Mouse (Mus musculus): ENCODE results near the gene Gucy2f. TPM values are rescaled to one million over a fixed set of nuclear protein-coding genes. Genes with fewer than 3 reads are reported as not detected.

Gene Gucy2f
- polyA plus RNA-seq, 1 experiment from 2014 or later = not detected

- Histone ChIP-seq H3K27me3 (peaks cover 30% of the 10 kb centered on the region), H3K9ac (replicated peaks) (no peak overlapping the region), H3K4me1 (replicated peaks) (no peaks in the 10 kb centered on the region), H3K9me3 (no peaks in the 10 kb centered on the region), H3K36me3 (no peaks in the 10 kb centered on the region), H3K27ac (no peak overlapping the region), H3K4me3 (replicated peaks) (no peak overlapping the region), H3K4me2 (no peak overlapping the region)
- ATAC-seq (ENCODE audit: insufficient number of reproducible peaks, insufficient read depth, low FRiP score, low TSS enrichment, low read depth) = no peak
- WGBS = 79% methylated on average over 2 of the region's 2 CpGs
Observed at GRCm38 (mm10) chrX:142190355-142190754, 6.4 kb downstream of the Gucy2f start.

DNA sequence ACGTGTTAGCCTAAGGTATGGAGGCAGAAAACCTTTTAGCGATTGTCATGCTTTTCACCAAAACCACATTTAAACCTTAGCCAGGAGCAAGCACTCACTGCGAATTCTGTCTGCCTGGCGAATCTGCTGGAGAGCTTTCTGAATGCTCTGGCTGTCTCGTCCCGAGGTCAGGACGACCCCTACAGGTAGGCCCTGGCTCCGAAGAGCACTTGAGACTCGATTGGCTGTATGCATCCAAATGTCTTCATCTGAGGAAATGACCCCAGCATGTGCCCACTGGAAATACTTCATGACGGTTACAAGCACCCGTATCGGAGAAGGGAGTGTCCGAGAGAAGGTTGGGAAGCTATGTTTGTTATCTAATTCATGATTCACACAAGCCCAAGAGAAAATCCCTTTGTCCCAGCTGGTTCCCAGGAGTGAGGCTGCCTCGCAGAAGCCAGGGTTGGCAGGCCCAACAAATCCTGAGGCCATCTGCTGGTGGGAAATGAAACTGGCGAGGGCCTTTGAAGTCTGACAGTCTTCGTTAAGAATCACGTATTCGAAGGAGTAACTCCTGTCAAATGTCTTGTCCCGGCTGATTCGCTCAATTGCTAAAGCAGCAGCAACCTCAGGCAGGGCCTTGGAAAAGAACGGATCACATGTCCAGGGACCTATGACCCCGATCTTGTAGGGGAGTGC lies 7.6 kb downstream of the Gucy2f start:
- ATAC-seq (ENCODE audit: insufficient number of reproducible peaks, insufficient read depth, low FRiP score, low TSS enrichment, low read depth) = no peak
- Histone ChIP-seq H3K4me3 (replicated peaks) (no peak overlapping the region), H3K36me3 (no peaks in the 10 kb centered on the region), H3K27me3 (peaks cover 25% of the 10 kb centered on the region), H3K27ac (no peak overlapping the region), H3K4me2 (no peak overlapping the region), H3K4me1 (replicated peaks) (no peaks in the 10 kb centered on the region), H3K9me3 (no peaks in the 10 kb centered on the region), H3K9ac (replicated peaks) (no peak overlapping the region)
- WGBS = 38% methylated on average over 22 of the region's 22 CpGs

- WGBS = 70% methylated on average over 2 of the region's 2 CpGs
- Histone ChIP-seq H3K4me2 (no peak overlapping the region), H3K36me3 (no peaks in the 10 kb centered on the region), H3K9ac (replicated peaks) (no peak overlapping the region), H3K27me3 (peaks cover 17% of the 10 kb centered on the region), H3K9me3 (no peaks in the 10 kb centered on the region), H3K4me3 (replicated peaks) (no peak overlapping the region), H3K4me1 (replicated peaks) (no peaks in the 10 kb centered on the region), H3K27ac (no peak overlapping the region)
- no peak for ATAC-seq (ENCODE audit: insufficient number of reproducible peaks, insufficient read depth, low FRiP score, low TSS enrichment, low read depth)
Observed at GRCm38 (mm10) chrX:142182026-142182425, 14.7 kb downstream of the Gucy2f start.

- Histone ChIP-seq H3K9ac (replicated peaks) (no peak overlapping the region), H3K4me2 (no peak overlapping the region), H3K36me3 (no peaks in the 10 kb centered on the region), H3K4me3 (replicated peaks) (no peak overlapping the region), H3K9me3 (no peaks in the 10 kb centered on the region), H3K4me1 (replicated peaks) (no peaks in the 10 kb centered on the region), H3K27ac (no peak overlapping the region), H3K27me3 (peaks cover 32% of the 10 kb centered on the region)
- ATAC-seq (ENCODE audit: insufficient number of reproducible peaks, insufficient read depth, low FRiP score, low TSS enrichment, low read depth) = no peak
Observed at GRCm38 (mm10) chrX:142176981-142177380, 19.8 kb downstream of the Gucy2f start.

DNA sequence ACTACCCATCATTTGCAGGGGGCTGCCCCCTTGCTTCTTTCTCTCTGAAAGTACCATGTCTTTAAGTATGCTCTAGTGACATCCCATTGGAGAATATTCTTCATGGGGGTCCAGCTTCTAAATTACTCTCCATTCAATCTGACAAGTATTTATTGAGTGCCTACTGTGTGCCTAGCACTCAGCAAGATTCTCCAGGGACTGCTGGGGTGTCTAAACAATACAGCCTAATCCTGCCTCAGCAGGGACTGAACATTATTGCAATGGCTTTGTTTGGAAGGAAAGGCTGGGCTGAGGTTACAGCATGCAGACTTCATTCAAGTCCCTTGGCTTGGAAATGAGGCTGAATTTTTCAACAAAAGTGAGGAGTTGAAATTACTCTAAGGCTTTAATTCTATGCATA lies 81.0 kb downstream of the Gucy2f start:
- Histone ChIP-seq H3K36me3 (no peaks in the 10 kb centered on the region), H3K27me3 (peaks cover 34% of the 10 kb centered on the region)
- no peak for ATAC-seq (ENCODE audit: insufficient number of reproducible peaks, insufficient read depth, low FRiP score, low TSS enrichment, low read depth)

GRCm38 (mm10) chrX:142111236-142111635 lies 85.5 kb downstream of the Gucy2f start:
- ATAC-seq (ENCODE audit: insufficient number of reproducible peaks, insufficient read depth, low FRiP score, low TSS enrichment, low read depth) = no peak
- Histone ChIP-seq H3K9me3 (no peaks in the 10 kb centered on the region), H3K27me3 (peaks cover 52% of the 10 kb centered on the region), H3K4me2 (no peak overlapping the region), H3K9ac (replicated peaks) (no peak overlapping the region), H3K36me3 (no peaks in the 10 kb centered on the region), H3K4me3 (replicated peaks) (no peak overlapping the region), H3K27ac (no peak overlapping the region), H3K4me1 (replicated peaks) (no peaks in the 10 kb centered on the region)
- 59% methylated on average over 6 of the region's 6 CpGs for WGBS

More for the DNA sequence above, 81.0 kb downstream of the Gucy2f start:
- Histone ChIP-seq H3K4me1 (replicated peaks) (no peaks in the 10 kb centered on the region), H3K9ac (replicated peaks) (no peak overlapping the region), H3K9me3 (no peaks in the 10 kb centered on the region), H3K27ac (no peak overlapping the region), H3K4me2 (no peak overlapping the region), H3K4me3 (replicated peaks) (no peak overlapping the region)

DNA sequence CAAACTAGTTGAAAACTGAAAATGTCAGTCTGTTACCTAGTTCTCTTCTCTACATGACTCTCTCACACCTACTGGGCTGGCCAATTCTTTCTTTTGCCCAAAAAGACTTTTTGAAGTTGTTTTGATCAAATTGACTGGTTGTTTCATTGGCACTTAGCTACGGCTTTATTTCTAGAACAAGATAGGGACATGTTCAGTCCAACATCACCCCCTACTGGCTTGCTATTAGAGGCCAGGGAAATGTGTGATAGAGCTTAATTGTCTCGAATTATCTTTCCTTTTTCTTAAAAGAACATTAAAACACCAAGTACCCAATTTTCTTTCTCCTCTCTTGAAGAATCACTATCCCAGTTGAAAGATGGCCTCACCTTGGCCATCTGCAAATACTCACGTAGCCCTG lies 99.8 kb downstream of the Gucy2f start:
- no peaks in the 10 kb centered on the region for H3K9me3 ChIP-seq
- peaks cover 18% of the 10 kb centered on the region for H3K27me3 ChIP-seq
- H3K27ac ChIP-seq = no peak overlapping the region

DNA sequence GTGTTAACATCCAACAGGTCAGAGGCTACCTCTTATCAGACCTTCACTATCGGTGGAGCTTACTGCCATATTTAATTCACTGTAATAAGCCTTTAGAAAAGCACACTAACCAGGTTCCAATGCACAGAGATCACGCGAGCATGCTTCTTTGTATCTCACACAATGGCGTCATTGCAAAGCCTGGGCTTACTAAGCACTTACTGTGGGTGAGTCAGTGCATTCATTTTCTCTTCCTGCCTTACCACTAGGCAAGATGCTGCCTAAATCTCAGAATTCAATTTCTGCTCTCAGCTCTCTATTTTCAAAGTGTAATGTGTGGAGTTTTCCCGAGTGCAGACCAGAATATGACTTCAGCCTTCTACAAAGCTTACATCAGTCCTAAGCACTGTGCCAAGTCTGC lies 101.2 kb downstream of the Gucy2f start:
- H3K4me2 ChIP-seq = no peak overlapping the region
- no peak overlapping the region for H3K4me3 ChIP-seq (replicated peaks)
- no peak overlapping the region for H3K27ac ChIP-seq
- H3K4me1 ChIP-seq (replicated peaks) = no peaks in the 10 kb centered on the region
- H3K36me3 ChIP-seq = no peaks in the 10 kb centered on the region
- peaks cover 15% of the 10 kb centered on the region for H3K27me3 ChIP-seq
- ATAC-seq (ENCODE audit: insufficient number of reproducible peaks, insufficient read depth, low FRiP score, low TSS enrichment, low read depth) = no peak
- 87% methylated on average over 5 of the region's 5 CpGs for WGBS
- H3K9me3 ChIP-seq = no peaks in the 10 kb centered on the region
- H3K9ac ChIP-seq (replicated peaks) = no peak overlapping the region

More for the DNA sequence above, 99.8 kb downstream of the Gucy2f start:
- H3K4me1 ChIP-seq (replicated peaks) = no peaks in the 10 kb centered on the region
- 53% methylated on average over 3 of the region's 3 CpGs for WGBS
- no peak for ATAC-seq (ENCODE audit: insufficient number of reproducible peaks, insufficient read depth, low FRiP score, low TSS enrichment, low read depth)
- no peak overlapping the region for H3K4me2 ChIP-seq
- H3K36me3 ChIP-seq = no peaks in the 10 kb centered on the region
- no peak overlapping the region for H3K4me3 ChIP-seq (replicated peaks)
- H3K9ac ChIP-seq (replicated peaks) = no peak overlapping the region

DNA sequence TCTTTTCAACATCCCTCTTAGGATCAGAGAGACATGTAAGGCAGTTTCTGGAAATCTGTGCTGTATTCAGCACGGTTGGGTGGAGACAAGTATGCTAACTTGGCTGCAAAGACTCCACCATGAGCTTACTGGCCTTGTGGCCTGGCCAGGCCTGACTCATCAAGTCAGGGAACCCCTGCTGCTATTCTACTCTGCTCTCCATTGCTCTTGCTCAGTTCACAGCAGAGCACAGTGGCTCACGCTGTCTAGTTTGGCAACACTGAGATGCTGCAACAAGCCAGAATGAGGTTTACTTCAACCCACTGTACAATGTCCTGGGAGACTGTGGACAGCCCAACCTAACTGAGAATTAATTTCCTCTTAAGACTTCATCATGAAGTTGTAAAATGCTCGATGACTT lies 134.1 kb downstream of the Gucy2f start:
- no peak overlapping the region for H3K4me2 ChIP-seq
- H3K27me3 ChIP-seq = peaks cover 28% of the 10 kb centered on the region
- no peaks in the 10 kb centered on the region for H3K4me1 ChIP-seq (replicated peaks)
- no peak overlapping the region for H3K9ac ChIP-seq (replicated peaks)
- no peaks in the 10 kb centered on the region for H3K36me3 ChIP-seq
- no peak overlapping the region for H3K27ac ChIP-seq
- no peaks in the 10 kb centered on the region for H3K9me3 ChIP-seq
- 68% methylated on average over 3 of the region's 3 CpGs for WGBS
- ATAC-seq (ENCODE audit: insufficient number of reproducible peaks, insufficient read depth, low FRiP score, low TSS enrichment, low read depth) = no peak
- H3K4me3 ChIP-seq (replicated peaks) = no peak overlapping the region

Other genes with a start within 250 kb of the Gucy2f start
- 12.1 and 12.2 TPM in 2 replicates for gene Nxt2, start 29.8 kb upstream of the Gucy2f start, polyA plus RNA-seq (2016; fragmentation: Nextera tagmentation; extraction: Ambion mirVana)
- 30.4 and 32.4 TPM in 2 replicates for gene Kcne1l, start 109.4 kb upstream of the Gucy2f start, polyA plus RNA-seq (2016; fragmentation: Nextera tagmentation; extraction: Ambion mirVana)
- gene Acsl4, start 193.6 kb upstream of the Gucy2f start, polyA plus RNA-seq (2016; fragmentation: Nextera tagmentation; extraction: Ambion mirVana) = 11.7 and 12.4 TPM in 2 replicates